Mouse (Mus musculus): ENCODE data around the gene Tdo2.

The Tdo2 gene

DNA sequence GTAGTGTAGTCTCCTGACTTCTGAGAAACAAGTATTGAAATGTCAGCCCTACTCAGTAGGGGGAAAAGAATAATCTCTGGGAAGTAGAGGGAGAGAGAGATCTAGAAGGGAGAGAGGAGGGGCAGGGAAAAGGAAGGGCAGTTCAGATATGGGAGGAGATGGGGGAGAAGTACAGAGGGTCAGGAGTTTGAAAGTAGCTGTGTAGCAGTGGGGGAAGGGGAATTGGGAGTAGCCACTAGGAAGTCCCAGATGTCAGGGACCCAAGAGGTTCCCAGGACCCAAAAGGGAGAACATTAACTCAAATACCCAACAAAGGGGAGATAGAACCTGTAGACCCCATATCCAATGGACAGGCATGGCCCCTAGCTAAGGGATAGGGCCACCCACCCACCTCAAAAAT is at the start of gene Tdo2:
Tdo2 (minus strand) TSS at position 101 of the 400 bp plus-strand sequence.
- no peak for DNase-seq (ENCODE audit: low spot score in 2 of 2)

DNA sequence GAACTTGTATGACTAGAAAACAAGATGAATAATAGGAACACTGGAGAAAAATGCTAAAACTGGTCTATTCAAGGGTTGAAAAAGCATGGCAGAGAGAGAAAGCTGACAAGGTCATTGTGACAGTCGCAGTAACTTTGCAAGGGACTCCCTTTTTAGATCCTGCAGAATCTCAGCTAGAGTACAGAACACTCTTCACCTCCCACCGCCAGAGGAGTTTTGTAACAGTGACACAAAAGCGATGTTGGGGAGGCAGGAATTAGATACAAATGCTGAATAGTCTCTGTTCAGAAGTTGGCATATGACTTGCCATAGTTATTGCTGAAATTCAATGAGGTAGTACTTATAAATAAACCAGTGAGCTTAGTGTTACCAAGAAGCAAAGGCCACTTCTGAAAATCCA is 47.1 kb upstream of the Tdo2 start:
- no peak for DNase-seq (ENCODE audit: low spot score in 2 of 2)

DNA sequence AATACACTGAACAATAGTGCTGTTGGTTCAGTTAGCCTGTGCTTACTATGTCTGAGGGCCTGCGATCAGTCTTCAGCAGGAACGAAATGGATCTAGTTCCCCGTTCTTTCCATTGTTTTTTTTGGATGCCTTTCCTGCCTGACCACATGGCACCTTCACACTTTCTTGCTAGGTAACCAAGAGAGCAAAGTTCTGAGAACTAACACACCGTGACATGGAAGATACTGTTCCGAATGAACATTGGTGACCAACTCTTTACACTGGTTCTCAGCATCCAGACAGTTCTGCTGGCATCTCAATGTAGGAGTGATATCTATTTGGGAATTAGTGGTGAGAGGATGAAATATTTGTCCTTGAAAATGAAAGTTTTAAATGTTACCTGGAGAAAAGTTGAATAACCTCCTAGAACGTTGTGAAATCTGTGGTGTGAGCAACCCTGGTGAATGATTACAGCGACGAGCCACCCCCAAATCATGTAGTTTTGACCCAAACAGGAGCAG is 46.5 kb upstream of the Tdo2 start:
- no peak for DNase-seq (ENCODE audit: low spot score in 2 of 2)

DNA sequence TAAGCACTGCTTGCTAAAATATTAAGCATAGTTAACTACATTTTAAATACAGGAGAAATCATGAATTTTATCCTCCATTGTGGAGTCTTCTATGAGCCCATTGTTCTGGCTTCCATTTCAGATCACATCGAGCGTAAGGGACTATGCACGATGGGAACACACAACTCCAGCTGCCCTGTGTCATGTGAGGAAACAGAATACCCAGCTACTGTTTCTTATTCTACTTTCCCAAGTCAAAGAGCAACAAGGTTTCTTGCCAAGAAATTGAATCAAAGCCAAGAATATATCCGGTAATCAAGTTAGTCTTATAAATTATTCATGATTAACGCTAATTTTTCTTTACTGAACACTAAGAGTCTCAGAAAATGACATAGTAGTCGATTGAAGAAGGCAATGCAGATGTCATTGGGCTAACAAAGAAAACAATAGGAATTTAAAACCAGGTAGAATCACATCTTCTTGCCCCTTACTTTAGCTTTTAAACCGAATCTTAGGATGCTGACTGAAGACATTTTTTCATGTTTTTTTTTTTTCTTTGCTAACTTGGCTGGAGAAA is 38.2 kb upstream of the Tdo2 start:
- no peak for DNase-seq (ENCODE audit: low spot score in 2 of 2)

DNA sequence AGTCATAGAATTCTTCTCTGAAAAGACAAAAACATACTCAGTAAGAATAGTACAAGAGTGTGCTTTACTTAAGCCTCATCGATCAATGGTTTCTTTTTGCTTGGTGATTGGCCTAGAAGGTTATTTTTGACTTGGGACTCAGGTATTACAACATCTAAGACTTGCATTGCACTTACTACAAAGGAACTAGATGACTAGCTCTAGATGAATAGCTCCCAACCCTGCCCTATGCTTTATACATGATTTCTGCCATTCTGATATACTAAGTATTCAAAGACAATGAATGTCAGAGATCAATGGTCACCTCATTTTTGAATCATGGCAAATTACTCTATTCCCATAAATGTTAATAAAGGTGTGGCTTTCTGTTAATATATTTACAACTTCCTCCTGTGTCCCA is 31.0 kb upstream of the Tdo2 start:
- no peak for DNase-seq (ENCODE audit: low spot score in 2 of 2)

DNA sequence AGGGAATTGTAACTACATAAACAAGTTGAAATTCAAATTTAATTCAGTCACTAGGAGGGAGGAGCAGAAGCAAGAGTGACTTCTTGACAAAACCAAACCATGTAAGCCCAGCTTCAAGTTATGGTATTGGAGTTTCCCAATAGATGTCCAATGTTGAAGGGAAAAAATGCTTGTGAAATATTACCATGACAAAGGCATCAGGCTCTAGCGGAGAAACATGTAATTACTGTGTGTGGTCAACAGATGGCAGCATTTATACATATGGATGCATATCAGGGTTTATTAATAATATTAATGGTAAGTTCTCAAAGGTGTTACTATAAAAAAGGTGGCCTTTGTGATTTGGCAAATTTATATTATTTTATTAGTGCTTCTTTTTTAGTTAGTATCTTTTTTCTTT is 20.0 kb upstream of the Tdo2 start:
- peak in 1 of 2 experiments; percentile 12 for DNase-seq (ENCODE audit: low spot score in 2 of 2)

DNA sequence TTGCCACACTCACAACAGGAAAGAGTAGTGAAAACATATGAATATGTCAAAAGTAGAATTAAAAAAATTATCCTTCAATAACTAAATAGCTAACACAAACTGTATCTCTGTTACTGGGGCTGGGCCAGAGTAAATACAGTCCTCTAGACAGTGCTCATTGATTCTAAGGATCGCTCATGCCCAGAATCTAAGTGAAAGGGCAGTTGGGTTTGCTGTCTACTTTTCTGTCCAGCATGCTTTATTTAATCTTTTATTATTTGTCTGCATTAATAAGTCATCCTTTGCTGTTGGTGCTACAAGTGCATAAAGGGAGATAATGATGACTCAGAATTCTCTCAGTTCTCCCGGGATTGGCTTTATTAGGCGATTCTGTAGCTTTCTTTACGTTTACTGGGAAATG is 19.4 kb upstream of the Tdo2 start:
- DNase-seq (ENCODE audit: low spot score in 2 of 2): no peak

DNA sequence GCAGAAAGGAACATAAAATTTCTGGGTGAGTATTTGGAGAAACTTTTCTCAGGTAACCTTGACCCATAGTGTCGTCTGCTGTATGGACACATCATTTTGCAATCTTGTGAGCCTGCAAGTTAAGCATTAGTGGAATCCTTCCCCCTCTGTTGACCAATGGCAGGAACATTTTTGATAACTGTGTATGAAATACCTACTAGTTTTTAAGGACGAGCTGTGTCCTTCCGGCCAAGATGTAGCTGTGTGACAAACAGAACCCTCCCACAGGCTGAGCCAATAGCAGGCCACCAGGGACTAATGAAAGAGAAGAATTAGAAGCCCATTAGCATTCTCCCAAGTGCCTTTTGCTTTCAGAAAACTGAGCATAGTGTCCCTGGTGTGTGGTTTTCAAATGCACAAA is 14.5 kb upstream of the Tdo2 start:
- DNase-seq (ENCODE audit: low spot score in 2 of 2): no peak

DNA sequence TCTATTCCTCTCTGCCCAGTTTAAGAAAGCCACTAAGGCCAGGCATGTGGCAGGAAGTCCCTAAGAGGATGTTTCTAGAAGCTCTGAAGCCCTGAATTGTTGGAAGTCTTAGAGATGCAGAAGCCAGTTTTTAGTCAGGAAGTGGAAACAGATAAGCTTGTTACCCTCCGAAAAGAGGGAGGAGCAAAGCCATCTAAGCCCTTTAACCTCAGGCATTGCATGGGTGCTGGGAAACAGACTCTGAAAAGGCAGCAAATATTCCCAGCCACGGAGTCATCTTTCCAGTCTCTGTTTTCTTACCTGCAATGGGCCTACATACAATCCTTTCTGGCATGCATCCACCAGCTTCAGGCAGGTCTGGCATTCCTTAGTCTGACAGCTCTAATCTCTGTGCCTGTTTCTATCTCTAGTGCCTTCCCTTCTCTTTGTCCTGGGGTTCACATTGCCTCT is 13.7 kb upstream of the Tdo2 start:
- no peak for DNase-seq (ENCODE audit: low spot score in 2 of 2)

DNA sequence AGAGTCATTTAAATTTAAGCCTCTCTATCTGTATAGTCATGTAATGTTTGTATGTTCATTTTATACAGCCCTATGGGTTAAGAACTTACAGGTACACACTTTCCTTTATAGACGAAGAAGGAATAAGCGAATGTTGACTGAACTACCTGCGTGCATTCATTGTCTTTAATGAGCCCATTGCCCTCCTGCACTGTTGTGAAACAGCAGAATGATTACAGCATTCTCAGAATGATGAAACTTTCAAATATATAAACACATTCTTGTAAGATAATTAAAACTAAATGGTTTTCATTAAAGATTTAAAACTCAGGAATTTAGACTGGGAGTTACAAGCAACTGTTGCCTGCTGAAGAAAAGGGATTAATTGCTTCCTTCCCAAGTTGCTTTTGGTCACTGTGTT is 11.6 kb upstream of the Tdo2 start:
- no peak for DNase-seq (ENCODE audit: low spot score in 2 of 2)

DNA sequence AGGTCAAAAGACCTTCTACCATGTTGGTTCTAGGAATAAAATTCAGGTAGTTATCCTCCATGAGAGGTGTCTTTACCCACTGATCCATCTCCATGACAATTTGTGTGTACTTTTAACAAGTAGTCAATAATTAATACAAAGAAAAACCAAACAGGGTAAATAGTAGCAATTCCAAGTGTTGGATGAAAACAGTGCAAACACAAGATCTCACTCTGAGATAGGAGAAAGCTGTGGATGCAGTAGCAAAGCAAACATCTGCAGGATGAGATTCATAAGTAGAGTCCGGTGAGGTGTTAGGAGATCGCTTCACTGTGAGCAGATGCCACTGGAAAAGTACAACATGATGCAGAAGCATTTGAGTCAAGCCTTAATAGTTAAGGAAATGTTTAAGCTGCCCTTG is 10.1 kb upstream of the Tdo2 start:
- no peak for DNase-seq (ENCODE audit: low spot score in 2 of 2)

DNA sequence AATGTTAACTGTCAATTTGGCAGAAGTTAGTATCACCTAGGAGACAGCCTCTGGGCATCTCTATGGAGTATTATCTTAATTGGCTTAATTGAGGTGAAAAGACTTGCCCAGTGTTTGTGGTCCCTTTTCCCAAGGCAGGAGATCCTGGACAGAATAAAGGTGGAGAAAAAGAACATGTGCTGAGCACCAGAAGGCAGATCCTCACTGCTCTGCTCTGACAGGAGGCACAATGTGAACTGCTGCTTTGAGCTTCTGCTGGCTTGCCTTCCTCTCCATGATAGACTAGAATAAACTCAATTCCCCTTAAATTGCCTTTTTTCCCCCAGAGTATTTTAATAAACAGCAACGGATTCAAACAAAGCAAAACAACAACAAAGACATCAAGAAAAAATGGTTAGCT is 9.1 kb upstream of the Tdo2 start:
- no peak for DNase-seq (ENCODE audit: low spot score in 2 of 2)

DNA sequence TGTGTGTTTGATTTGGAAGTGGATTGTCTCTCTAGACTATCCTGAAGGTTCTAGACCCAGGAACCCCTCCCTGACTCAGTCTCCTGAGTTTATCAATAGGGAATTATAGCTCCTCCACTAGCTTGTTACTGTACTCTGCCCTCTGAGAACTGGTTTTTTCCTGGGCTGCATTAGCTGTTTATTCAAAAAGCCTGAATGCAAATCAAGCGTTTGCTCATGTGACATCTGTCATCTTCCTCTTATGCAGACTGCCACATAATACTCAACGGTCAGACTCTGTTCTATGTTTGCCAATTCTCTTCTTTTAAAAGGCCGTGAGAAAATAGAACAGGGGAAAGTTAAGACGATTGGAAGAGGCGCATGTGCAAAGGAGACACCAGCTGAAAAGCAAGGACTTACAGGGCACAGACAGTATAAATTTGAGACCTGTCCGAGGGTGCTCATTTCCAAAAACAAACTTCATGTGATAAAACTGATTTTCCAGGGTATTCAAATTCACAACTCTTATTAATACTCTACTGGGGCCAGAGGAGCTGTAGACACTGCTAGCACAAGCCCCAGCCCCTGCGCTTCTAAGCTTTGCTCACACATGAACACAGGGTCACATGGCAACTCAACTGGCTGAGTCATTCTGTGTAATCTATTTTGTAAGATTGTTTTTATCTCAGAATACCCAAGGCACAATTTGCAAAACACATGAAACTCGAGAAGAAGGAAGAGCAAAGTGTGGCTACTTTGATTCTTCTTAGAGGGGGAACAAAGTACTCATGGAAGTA is 7.3 kb upstream of the Tdo2 start:
- no peak for DNase-seq (ENCODE audit: low spot score in 2 of 2)

DNA sequence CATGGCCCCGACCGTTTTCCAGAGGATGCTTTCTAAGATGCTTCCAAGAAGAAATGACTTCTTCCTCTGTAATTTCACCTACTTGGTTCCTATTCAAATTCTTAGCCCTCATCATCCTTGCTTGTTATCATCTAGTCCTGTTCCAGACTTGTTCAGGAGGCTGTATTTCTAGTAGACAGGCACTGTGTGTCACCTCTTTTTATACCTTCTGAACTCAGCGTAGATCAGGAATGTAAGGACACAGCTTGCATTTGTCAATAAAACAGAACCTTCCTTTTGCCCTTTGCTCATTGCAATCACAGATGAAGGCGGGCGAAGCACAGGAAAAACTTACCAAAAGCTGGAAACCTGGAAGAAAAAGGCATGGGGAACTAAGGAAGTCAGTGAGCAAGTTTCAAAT is 6.0 kb upstream of the Tdo2 start, which contains the start of gene Asic5:
Asic5 (plus strand) TSS at position 301 of the 400 bp plus-strand sequence.
- no peak for DNase-seq (ENCODE audit: low spot score in 2 of 2)

DNA sequence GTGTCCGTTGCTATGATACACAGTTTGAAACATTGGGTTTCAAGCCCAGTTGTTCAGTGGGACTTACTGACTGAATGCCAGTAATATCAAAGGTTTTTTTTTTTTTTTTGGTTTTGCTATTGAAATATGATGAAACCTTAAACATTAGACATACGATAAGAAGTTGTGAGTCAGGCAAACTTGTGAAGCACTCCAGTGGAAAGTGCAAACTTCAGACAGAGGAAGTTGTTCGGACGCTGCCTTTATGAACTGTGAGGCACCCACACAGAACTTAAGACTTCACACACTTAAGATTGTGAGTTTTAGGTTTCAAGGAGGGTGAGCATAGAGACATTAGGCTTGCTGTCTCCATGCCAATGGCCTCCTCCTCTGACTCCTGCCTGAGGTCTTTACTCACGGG is 5.6 kb upstream of the Tdo2 start:
- DNase-seq (ENCODE audit: low spot score in 2 of 2): no peak

DNA sequence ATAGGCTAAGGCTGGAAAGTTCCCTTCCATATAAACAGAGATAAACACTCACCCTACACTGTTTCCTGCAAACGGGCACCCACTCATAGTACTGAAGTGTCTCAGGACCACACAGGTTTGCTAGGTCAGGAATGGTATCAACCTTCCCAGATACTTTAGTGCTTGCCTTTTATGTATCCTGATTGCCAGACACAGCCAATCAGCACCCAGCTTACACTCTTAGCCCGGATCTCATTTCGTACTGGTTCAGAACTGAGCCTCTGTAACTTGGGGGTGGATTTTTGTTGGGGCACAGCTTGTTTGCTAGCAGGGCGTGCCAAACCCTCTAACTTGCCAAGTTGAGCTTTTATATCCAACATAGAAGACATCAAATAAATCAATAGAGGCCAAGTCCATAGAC is 395 bp downstream of the Tdo2 start:
- no peak for DNase-seq (ENCODE audit: low spot score in 2 of 2)

DNA sequence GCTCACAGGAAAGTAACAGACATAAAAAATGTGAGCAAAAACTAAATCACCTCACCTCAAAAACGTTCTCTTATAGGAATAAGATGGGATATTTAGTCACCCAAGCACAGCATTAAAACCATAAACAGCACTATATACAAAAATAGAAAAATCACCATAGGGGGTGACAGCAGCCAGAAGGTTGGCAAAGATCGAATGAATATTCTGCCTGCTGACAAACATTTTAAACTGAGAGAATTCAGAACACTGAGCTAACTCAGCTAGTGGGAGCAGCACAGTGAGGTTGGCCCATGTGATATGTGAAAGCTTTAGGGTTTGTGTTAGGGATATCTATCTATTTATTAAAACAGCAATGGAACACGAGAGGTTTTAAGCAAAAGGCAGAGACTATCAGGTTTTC is 11.4 kb downstream of the Tdo2 start:
- DNase-seq (ENCODE audit: low spot score in 2 of 2): no peak

DNA sequence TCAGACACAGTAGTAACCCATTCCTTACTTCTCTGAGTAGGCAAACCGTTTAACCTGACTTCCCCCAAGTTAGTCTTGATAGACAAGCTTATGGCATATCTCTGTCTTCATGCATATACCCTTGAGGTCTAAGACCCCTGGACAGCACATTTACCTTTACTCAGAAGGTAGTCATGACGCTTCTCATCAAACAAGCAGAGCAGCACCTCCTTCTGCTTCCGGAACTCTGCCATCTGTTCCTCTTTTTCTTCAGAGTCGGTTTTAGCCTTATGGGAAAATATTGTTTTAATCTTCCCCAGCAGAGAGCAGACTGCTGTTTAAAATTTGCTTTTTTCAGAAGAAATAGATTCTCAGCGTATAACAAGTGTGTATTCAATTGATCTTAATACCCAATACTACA is 12.2 kb downstream of the Tdo2 start:
- DNase-seq (ENCODE audit: low spot score in 2 of 2): no peak

DNA sequence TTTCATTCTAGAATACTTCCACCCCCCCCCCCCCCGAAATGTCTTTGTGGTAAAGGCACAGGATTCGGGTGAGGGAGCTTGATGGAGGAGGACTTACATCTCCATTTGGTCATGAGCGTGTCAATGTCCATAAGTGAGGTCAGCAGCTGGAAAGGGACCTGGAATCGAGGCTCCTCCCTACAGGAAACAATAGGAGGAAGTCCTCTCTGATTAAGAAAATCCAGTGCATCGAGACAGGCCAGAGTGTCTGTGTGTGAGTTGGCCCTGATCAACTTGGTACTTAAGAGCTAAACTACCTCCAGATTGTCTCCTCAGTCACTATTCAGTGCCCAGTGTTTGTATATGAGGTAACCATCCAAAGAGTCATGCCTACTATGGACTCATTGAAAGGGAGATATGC is 14.7 kb downstream of the Tdo2 start:
- DNase-seq (ENCODE audit: low spot score in 2 of 2): no peak

DNA sequence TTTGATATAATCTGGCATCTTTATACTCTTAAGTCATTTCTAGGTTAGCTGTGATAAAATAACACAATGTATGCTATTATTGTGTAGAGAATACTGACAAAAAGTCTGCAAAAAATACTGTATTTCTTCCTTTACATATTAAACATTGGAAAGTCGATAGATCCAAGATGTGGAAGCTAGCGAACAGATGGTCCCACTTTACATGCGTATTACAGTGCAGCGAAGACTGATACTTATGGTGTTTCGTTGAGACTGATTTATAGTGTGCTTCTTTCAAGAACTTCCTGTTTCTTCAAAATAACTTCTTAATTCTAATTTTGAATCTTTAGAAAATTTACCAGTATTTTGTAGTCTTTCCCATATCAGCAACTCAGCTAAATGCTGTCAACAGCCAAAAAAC is 18.5 kb downstream of the Tdo2 start:
- no peak for DNase-seq (ENCODE audit: low spot score in 2 of 2)

DNA sequence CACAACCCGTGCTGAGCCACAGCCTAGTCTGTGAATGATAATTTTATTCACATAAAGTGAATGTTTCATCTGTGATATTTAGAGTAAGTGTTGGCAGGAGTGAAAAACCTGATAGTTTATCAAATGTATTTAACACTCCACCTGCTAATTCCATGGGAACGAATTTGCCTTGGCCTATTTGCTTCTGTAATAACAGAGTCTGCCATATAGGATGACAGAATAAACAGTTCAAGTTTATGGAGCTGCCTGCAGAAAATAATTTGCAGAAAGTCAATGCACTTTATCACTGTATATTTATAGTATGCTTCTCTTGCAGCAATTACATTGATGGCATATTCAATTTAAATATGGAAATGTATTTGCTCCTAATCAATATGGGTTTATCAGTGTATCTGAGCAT is 24.2 kb downstream of the Tdo2 start:
- DNase-seq (ENCODE audit: low spot score in 2 of 2): no peak

DNA sequence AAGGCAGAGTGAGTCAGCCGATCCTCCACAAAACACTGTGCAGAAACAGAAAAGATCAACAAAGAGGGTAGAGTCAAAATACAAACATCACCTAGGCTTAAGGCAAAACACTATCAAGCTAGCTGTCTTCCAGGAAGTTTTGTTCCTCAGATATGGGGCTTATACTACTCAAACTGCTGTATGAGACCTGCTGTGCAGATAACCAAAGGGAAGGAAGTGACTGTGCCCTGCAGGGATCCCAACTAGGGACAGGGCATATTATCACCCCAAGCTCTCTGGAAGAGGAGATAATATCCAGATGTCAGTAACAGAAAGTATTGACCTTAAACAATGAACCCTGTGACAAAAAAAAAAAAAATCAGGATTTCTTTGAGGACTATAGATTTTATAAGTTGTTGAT is 27.0 kb downstream of the Tdo2 start:
- DNase-seq (ENCODE audit: low spot score in 2 of 2): no peak

DNA sequence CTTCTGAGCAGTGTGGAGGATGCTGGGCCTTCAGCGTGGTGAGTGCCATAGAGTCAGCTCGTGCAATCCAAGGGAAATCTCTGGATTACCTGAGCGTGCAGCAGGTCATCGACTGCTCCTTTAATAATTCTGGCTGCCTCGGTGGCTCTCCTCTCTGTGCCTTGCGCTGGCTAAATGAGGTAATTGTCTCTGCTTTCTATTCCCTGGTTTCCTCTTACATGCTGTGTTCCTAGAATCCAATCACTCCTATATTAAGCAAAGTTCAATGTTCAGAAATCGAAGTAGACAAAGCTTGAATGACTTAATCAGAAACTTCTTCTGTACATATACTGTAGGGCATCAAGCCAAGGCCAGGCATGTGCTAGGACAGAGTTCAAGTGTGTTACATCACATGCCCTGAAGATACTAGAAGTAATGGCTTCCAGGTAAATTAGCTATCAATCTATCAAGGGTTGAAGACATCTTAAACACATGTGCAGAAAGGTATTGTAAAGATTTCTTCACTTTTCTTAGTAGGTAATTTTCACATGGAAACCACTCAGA is 31.1 kb downstream of the Tdo2 start:
- DNase-seq (ENCODE audit: low spot score in 2 of 2): no peak

Data from spleen, postnatal 36 days (tissue).